Mouse (Mus musculus): ENCODE measurements around the gene Limd2. TPM values are rescaled to one million over a fixed set of nuclear protein-coding genes. Genes with fewer than 3 reads are reported as not detected.

The Limd2 gene
- polyA plus RNA-seq (2012; rRNA removed; ENCODE audit: low replicate concordance), result 33.1 and 61.0 TPM in 2 replicates

GRCm38 (mm10) chr11:106160841-106161721 lies at the start of gene Limd2, which contains the start of gene Gm10840:
Limd2 (minus strand) TSS chr11:106160860.
Gm10840 (plus strand) TSS chr11:106160850.

GRCm38 (mm10) chr11:106202123-106202465 lies 41.4 kb upstream of the Limd2 start, which contains the start of gene Strada:
Strada (minus strand) TSS chr11:106202168.

Other genes with a start within 250 kb of the Limd2 start
- gene Cyb561, start 207.5 kb downstream of the Limd2 start, polyA plus RNA-seq (2012; rRNA removed; ENCODE audit: low replicate concordance), result 13.6 and 21.6 TPM in 2 replicates
- 27.2 and 58.8 TPM in 2 replicates for gene Ace, start 192.9 kb downstream of the Limd2 start, polyA plus RNA-seq (2012; rRNA removed; ENCODE audit: low replicate concordance)
- gene Ace3, start 166.2 kb downstream of the Limd2 start, polyA plus RNA-seq (2012; rRNA removed; ENCODE audit: low replicate concordance), result not detected in 2 replicates
- not detected in 2 replicates for gene Kcnh6, start 152.7 kb downstream of the Limd2 start, polyA plus RNA-seq (2012; rRNA removed; ENCODE audit: low replicate concordance)
- 21.7 and 50.7 TPM in 2 replicates for gene Dcaf7, start 124.0 kb downstream of the Limd2 start, polyA plus RNA-seq (2012; rRNA removed; ENCODE audit: low replicate concordance)
- 14.8 and 16.0 TPM in 2 replicates for gene Taco1, start 94.8 kb downstream of the Limd2 start, polyA plus RNA-seq (2012; rRNA removed; ENCODE audit: low replicate concordance)
- 55.5 and 69.5 TPM in 2 replicates for gene Map3k3, start 76.2 kb downstream of the Limd2 start, polyA plus RNA-seq (2012; rRNA removed; ENCODE audit: low replicate concordance)
- gene Gm10840, start within 50 bp of the Limd2 start, polyA plus RNA-seq (2012; rRNA removed; ENCODE audit: low replicate concordance), result not detected in 2 replicates
- 30.3 and 44.5 TPM in 2 replicates for gene Strada, start 41.3 kb upstream of the Limd2 start, polyA plus RNA-seq (2012; rRNA removed; ENCODE audit: low replicate concordance)
- 16.5 and 20.1 TPM in 2 replicates for gene Ccdc47, start 55.5 kb upstream of the Limd2 start, polyA plus RNA-seq (2012; rRNA removed; ENCODE audit: low replicate concordance)
- 11.1 and 17.4 TPM in 2 replicates for gene Ddx42, start 56.1 kb upstream of the Limd2 start, polyA plus RNA-seq (2012; rRNA removed; ENCODE audit: low replicate concordance)
- gene Ftsj3, start 95.2 kb upstream of the Limd2 start, polyA plus RNA-seq (2012; rRNA removed; ENCODE audit: low replicate concordance), result 18.4 and 42.8 TPM in 2 replicates
- 59.4 and 62.2 TPM in 2 replicates for gene Psmc5, start 95.3 kb upstream of the Limd2 start, polyA plus RNA-seq (2012; rRNA removed; ENCODE audit: low replicate concordance)
- gene Smarcd2, start 112.1 kb upstream of the Limd2 start, polyA plus RNA-seq (2012; rRNA removed; ENCODE audit: low replicate concordance), result 130 and 218 TPM in 2 replicates
- 0.23 and 0.58 TPM in 2 replicates for gene Tcam1, start 115.8 kb upstream of the Limd2 start, polyA plus RNA-seq (2012; rRNA removed; ENCODE audit: low replicate concordance)
- not detected in 2 replicates for gene Gh, start 141.0 kb upstream of the Limd2 start, polyA plus RNA-seq (2012; rRNA removed; ENCODE audit: low replicate concordance)
- gene Cd79b, start 153.9 kb upstream of the Limd2 start, polyA plus RNA-seq (2012; rRNA removed; ENCODE audit: low replicate concordance), result 3.7 and 4.7 TPM in 2 replicates
- 0.06 and 0.26 TPM in 2 replicates for gene Scn4a, start 192.4 kb upstream of the Limd2 start, polyA plus RNA-seq (2012; rRNA removed; ENCODE audit: low replicate concordance)
- 0.19 and 0.53 TPM in 2 replicates for gene Prr29, start 204.6 kb upstream of the Limd2 start, polyA plus RNA-seq (2012; rRNA removed; ENCODE audit: low replicate concordance)
- 56.3 and 89.3 TPM in 2 replicates for gene Icam2, start 227.2 kb upstream of the Limd2 start, polyA plus RNA-seq (2012; rRNA removed; ENCODE audit: low replicate concordance)

All from subcutaneous adipose tissue, adult 2 months (tissue).